In the genomic region with DNA sequence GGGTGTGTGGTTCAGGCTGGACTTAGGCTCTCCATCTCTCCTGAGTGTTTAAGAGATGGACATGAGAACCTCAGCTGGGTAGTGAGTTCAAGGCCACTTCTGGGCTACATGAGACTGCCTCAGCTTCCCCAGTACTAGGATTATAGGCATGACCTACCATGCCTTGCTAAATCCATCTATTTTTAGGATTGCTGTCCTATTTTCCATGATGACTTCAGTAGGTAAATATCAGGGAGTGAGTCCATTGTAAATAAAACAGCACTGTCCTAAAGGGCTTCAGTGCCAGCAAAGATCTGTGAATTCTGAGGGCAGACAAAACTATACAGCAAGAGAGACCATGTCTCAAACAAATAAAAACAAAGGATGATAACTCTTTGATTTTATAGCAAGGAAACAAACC, we compare ENCODE assay signal across 28 mouse cellular contexts. TPM values are rescaled to one million over a fixed set of nuclear protein-coding genes. Genes with fewer than 3 reads are reported as not detected.
DNase-seq lines count a peak whose midpoint lies in the region; ATAC-seq and TF ChIP-seq lines count a peak whose summit lies in the region.
"Had no signal": no experiment of that assay in that cellular context is flagged by ENCODE, and none has a peak within 500 bp of the region (broad histone marks: within the 10 kb centered on the region; RNA-seq: fewer than 3 reads in every experiment).

No protein-coding gene starts in this region.

- peak overlapping the region; percentile 75 for H3K27ac ChIP-seq in gastrocnemius, adult 2 months
- peak overlapping the region; percentile 79 for H3K27ac ChIP-seq in liver, adult 2 months (replicated peaks; ENCODE audit: insufficient read depth, low read depth, low read length)
- no peak overlapping the region for H3K27ac ChIP-seq in liver, embryonic 12.5 days
- no peak overlapping the region for H3K27ac ChIP-seq in liver, embryonic 16.5 days (ENCODE audit: low read length)
- H3K27ac ChIP-seq: embryonic facial prominence, embryonic 10.5 days; embryonic facial prominence, embryonic 12.5 days; forebrain, embryonic 13.5 days; forebrain, embryonic 15.5 days had no signal

- H3K79me2 ChIP-seq in liver, adult 2 months (ENCODE audit: control insufficient read depth, insufficient read depth, low read length): peaks cover 48% of the 10 kb centered on the region

- ATAC-seq in liver, embryonic 12.5 days: no peak
- ATAC-seq in liver, embryonic 16.5 days (ENCODE audit: low read depth): peak; percentile 41
- ATAC-seq: activated CD4-positive, CD25-positive, alpha-beta regulatory T cell, adult 4 months; CD4-positive, CD25-positive, alpha-beta regulatory T cell, adult 4 months; forebrain, embryonic 13.5 days; forebrain, embryonic 15.5 days; Patski had no signal

- no peak overlapping the region for H3K9ac ChIP-seq in liver, adult 2 months (ENCODE audit: low read depth, low read length)
- no peak overlapping the region for H3K9ac ChIP-seq in liver, embryonic 12.5 days
- H3K9ac ChIP-seq in liver, embryonic 16.5 days (ENCODE audit: low read depth, low read length): no peak overlapping the region
- H3K9ac ChIP-seq: embryonic facial prominence, embryonic 12.5 days; forebrain, embryonic 13.5 days; forebrain, embryonic 15.5 days had no signal

- no peak overlapping the region; the same call in 1 of the 2 replicates for H3K4me3 ChIP-seq in gastrocnemius, adult 2 months
- H3K4me3 ChIP-seq in liver, adult 2 months (ENCODE audit: insufficient read depth, low read depth, low read length): no peak overlapping the region
- H3K4me3 ChIP-seq in liver, embryonic 12.5 days: no peak overlapping the region
- H3K4me3 ChIP-seq in liver, embryonic 16.5 days (ENCODE audit: low read depth, low read length): no peak overlapping the region
- H3K4me3 ChIP-seq: embryonic facial prominence, embryonic 10.5 days; embryonic facial prominence, embryonic 12.5 days; forebrain, embryonic 13.5 days; forebrain, embryonic 15.5 days had no signal

- H3K27me3 ChIP-seq in liver, adult 2 months (ENCODE audit: control insufficient read depth, insufficient read depth, low read length): no peaks in the 10 kb centered on the region
- H3K27me3 ChIP-seq in liver, embryonic 12.5 days (replicated peaks): no peaks in the 10 kb centered on the region
- no peaks in the 10 kb centered on the region for H3K27me3 ChIP-seq in liver, embryonic 16.5 days (ENCODE audit: control insufficient read depth, insufficient read depth, low read depth, low read length)
- H3K27me3 ChIP-seq: CH12.LX; embryonic facial prominence, embryonic 12.5 days; forebrain, embryonic 13.5 days; forebrain, embryonic 15.5 days; Patski had no signal

- no peaks in the 10 kb centered on the region for H3K9me3 ChIP-seq in liver, embryonic 12.5 days (replicated peaks)
- H3K9me3 ChIP-seq in liver, embryonic 16.5 days (replicated peaks; ENCODE audit: control insufficient read depth, low read length): no peaks in the 10 kb centered on the region
- H3K9me3 ChIP-seq: embryonic facial prominence, embryonic 10.5 days; embryonic facial prominence, embryonic 12.5 days; forebrain, embryonic 13.5 days; forebrain, embryonic 15.5 days; G1E had no signal

- no peak for TF ChIP-seq CTCF in gastrocnemius, adult 2 months (IDR thresholded peaks at IDR 0.05)
- TF ChIP-seq CTCF in liver, adult 2 months (IDR thresholded peaks at IDR 0.05; ENCODE audit: low read depth, low read length): no peak

- no peak for TF ChIP-seq POLR2A in liver, adult 2 months (IDR thresholded peaks at IDR 0.05; ENCODE audit: extremely low read depth, insufficient read depth, low read length)

- H3K4me2 ChIP-seq in liver, embryonic 12.5 days: no peak overlapping the region
- H3K4me2 ChIP-seq in liver, embryonic 16.5 days (ENCODE audit: low read depth, low read length): no peak overlapping the region
- H3K4me2 ChIP-seq: embryonic facial prominence, embryonic 12.5 days; forebrain, embryonic 13.5 days; forebrain, embryonic 15.5 days had no signal

- intact Hi-C loops in gastrocnemius, adult 2 months (cut with DNase I): no loop called here

- peaks cover 35% of the 10 kb centered on the region for H3K4me1 ChIP-seq in liver, adult 2 months (ENCODE audit: control insufficient read depth, insufficient read depth, low read length)
- H3K4me1 ChIP-seq in liver, embryonic 12.5 days: peaks cover 30% of the 10 kb centered on the region
- H3K4me1 ChIP-seq in liver, embryonic 16.5 days (ENCODE audit: control insufficient read depth, low read depth, low read length): peaks cover 6% of the 10 kb centered on the region

- no peak for DNase-seq in gastrocnemius, adult 2 months
- DNase-seq in gastrocnemius, postnatal 4 days (ENCODE audit: low spot score in 2 of 2): no peak
- DNase-seq in liver, adult 2 months (ENCODE audit: extremely low read depth, low read depth, low spot score): peak; percentile 95
- no peak for DNase-seq in liver
- DNase-seq: adrenal gland, adult 8-10 months; adrenal gland, postnatal 14 days; adrenal gland, postnatal 36 days; B cell, adult 2 months; cerebellum, adult 11-12 months; cerebellum, adult 2 months; cerebellum, adult 9-10 months; cerebellum, postnatal 10 days; cerebellum, postnatal 25 days had no signal

- peaks cover 15% of the 10 kb centered on the region for H3K36me3 ChIP-seq in liver, adult 2 months (ENCODE audit: control insufficient read depth, insufficient read depth, low read length)
- H3K36me3 ChIP-seq in liver, embryonic 12.5 days: peaks cover 42% of the 10 kb centered on the region
- peaks cover 6% of the 10 kb centered on the region for H3K36me3 ChIP-seq in liver, embryonic 16.5 days (ENCODE audit: control insufficient read depth, insufficient read depth)

RNA-seq across cellular contexts. Expression of gene Arnt, which starts 5.5 kb away (rescaled TPM):
- total RNA-seq in gastrocnemius, adult 2 months (2021): 10 to 100 TPM; 43.2 to 48.0 TPM
- 10 to 100 TPM; 59.6 to 72.8 TPM for total RNA-seq in gastrocnemius, postnatal 4 days (2021)
- 23.6 and 24.3 TPM in 2 replicates for total RNA-seq in liver, adult 2 months (2014; rRNA removed)
- 14.2 and 20.8 TPM in 2 replicates for polyA plus RNA-seq in liver, adult 2 months (2012; rRNA removed)
- 22.8 and 25.8 TPM in 2 replicates for polyA plus RNA-seq in liver, embryonic 12.5 days (2016; fragmentation: Nextera tagmentation; extraction: Ambion mirVana)
- polyA plus RNA-seq in liver, embryonic 16.5 days (2015; fragmentation: Nextera tagmentation; extraction: Ambion mirVana): 16.7 and 16.9 TPM in 2 replicates

RNA-seq across cellular contexts. Expression of gene 4930558C23Rik, which starts 37.0 kb away (rescaled TPM):
- not detected for total RNA-seq in gastrocnemius, adult 2 months (2021)
- total RNA-seq in gastrocnemius, postnatal 4 days (2021): not detected
- total RNA-seq in liver, adult 2 months (2014; rRNA removed): not detected in 2 replicates
- not detected in 2 replicates for polyA plus RNA-seq in liver, adult 2 months (2012; rRNA removed)
- not detected in 2 replicates for polyA plus RNA-seq in liver, embryonic 12.5 days (2016; fragmentation: Nextera tagmentation; extraction: Ambion mirVana)
- polyA plus RNA-seq in liver, embryonic 16.5 days (2015; fragmentation: Nextera tagmentation; extraction: Ambion mirVana): not detected in 2 replicates
- total RNA-seq: adrenal gland, adult 18-20 months; adrenal gland, adult 8-10 months; adrenal gland, postnatal 14 days; adrenal gland, postnatal 36 days; CH12.LX; G1E had no signal
- polyA plus RNA-seq: activated CD4-positive, CD25-positive, alpha-beta regulatory T cell, adult 4 months; CD4-positive, CD25-positive, alpha-beta regulatory T cell, adult 4 months; cerebellum, adult 2 months; cortical plate, adult 2 months; embryonic facial prominence, embryonic 10.5 days; embryonic facial prominence, embryonic 12.5 days; embryonic facial prominence, embryonic 14.5 days; forebrain, embryonic 11.5 days; forebrain, embryonic 13.5 days; forebrain, embryonic 15.5 days; G1E; Patski had no signal

RNA-seq across cellular contexts. Expression of gene Ctsk, which starts 59.4 kb away (rescaled TPM):
- total RNA-seq in gastrocnemius, adult 2 months (2021): 1 to 10 TPM; 3.9 to 9.0 TPM
- total RNA-seq in gastrocnemius, postnatal 4 days (2021): 10 to 100 TPM; 49.1 to 52.4 TPM
- 0.81 and 1.3 TPM in 2 replicates for total RNA-seq in liver, adult 2 months (2014; rRNA removed)
- 0.09 and 0.60 TPM in 2 replicates for polyA plus RNA-seq in liver, adult 2 months (2012; rRNA removed)
- polyA plus RNA-seq in liver, embryonic 12.5 days (2016; fragmentation: Nextera tagmentation; extraction: Ambion mirVana): 1.4 and 1.7 TPM in 2 replicates
- polyA plus RNA-seq in liver, embryonic 16.5 days (2015; fragmentation: Nextera tagmentation; extraction: Ambion mirVana): 1.0 and 1.3 TPM in 2 replicates
- total RNA-seq: CH12.LX had no signal
- polyA plus RNA-seq: activated CD4-positive, CD25-positive, alpha-beta regulatory T cell, adult 4 months; G1E had no signal

Comparison
In these comparisons a context has a peak if more than half of its experiments do, and no peak if none do; other contexts are left out.
1. H3K27ac ChIP-seq: peak in gastrocnemius, adult 2 months (single experiment) and liver, adult 2 months (single experiment); none in liver, embryonic 12.5 days (single experiment) and liver, embryonic 16.5 days (single experiment).
2. RNA of gene Ctsk, which starts 59.4 kb away (total RNA-seq): 49.1 to 52.4 TPM in gastrocnemius, postnatal 4 days; 3.9 to 9.0 TPM in gastrocnemius, adult 2 months and 0.81 to 1.3 TPM in liver, adult 2 months; every median in the first group is over 4 times any median in the second.